Mouse (Mus musculus): ENCODE measurements around the gene Sdsl.

The Sdsl gene

DNA sequence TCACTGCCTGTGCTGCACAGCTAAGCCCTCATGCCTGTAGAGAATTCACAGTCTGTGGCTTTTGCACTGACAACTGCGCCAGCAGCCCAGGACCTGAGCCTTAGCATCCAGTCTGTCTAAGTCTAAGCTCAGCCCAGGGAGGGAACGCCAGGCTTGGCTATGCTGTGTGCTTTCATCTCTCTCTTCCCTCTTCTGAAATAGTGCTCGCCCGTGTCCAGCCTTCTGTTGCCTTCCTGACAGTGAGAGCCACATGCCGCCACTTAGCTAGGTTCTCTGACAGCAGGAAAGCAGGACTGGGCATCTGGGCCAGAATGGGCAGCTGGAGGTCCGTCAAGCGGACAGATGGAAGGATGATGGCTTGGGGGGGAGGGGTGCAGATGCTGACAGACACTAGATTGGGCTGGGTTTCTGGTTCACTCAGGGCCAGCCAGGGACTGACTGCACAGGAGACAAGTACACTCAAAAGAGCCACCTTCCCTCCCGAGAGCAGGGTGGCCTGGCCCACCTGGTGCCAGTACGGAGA lies 21.3 kb upstream of the Sdsl start:
- DNase-seq, result no peak

GRCm38 (mm10) chr5:120493440-120493839 lies 20.8 kb upstream of the Sdsl start:
- no peak for DNase-seq

DNA sequence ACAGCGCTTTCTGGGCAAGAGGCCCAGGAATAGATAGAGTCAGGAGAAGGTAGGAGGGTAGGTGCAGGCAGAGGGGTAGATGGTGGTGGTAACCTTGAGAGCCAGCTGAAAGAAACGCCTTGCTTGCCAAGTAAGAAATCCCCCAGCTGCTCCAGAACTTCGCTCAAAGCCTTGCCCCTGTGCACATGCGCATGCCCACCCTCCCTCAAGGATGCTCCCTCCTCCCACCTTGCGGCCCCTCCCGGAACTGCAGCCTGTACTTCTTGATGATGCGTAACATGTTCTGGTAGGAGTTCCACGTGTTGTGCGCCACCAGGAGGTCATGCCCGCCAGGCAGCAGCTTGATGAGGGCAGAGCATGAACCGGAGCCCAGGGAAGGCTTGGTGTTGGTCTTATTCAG lies 19.8 kb upstream of the Sdsl start:
- no peak for DNase-seq

- no peak for DNase-seq
Observed at GRCm38 (mm10) chr5:120490679-120491192, 18.1 kb upstream of the Sdsl start.

DNA sequence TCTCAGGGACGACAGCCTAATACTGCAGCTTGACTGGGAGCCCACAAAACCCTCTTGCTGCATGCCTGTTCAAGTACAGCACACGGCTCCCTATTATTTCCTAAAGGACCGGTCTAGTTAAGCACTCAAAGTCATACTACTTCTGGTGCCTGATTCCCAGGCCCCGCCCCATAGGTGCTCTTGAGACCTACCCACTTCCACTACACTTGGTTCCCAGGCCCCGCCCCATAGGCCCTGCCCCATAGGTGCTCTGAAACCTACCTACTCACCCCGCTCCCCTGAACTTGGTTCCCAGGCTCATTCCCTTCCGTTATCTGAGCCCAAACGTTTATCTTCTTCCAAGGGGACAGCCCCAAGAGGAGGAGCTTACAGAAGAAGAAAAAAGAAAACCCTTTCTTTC lies 15.2 kb upstream of the Sdsl start:
- DNase-seq, result no peak

GRCm38 (mm10) chr5:120483399-120483798 lies 10.8 kb upstream of the Sdsl start:
- no peak for DNase-seq

- no peak for DNase-seq
Observed at GRCm38 (mm10) chr5:120481205-120481604, 8.6 kb upstream of the Sdsl start.

DNA sequence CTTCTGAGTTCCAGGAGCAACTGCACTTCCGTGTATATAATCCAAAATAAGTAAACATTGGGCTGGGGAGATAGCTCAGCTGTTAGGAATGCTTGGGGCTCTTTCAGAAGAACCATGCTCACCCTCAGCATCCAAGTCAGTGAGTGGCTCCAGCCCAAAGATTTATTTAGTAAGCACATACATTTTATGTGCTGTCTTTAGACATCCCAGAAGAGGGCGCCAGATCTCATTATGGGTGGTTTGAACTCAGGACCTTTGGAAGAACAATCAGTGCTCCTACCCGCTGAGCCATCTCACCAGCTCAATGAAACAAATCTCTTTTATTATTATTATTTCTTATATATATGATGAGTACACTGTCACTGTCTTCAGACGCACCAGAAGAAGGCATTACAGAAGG lies 6.9 kb upstream of the Sdsl start:
- no peak for DNase-seq

DNA sequence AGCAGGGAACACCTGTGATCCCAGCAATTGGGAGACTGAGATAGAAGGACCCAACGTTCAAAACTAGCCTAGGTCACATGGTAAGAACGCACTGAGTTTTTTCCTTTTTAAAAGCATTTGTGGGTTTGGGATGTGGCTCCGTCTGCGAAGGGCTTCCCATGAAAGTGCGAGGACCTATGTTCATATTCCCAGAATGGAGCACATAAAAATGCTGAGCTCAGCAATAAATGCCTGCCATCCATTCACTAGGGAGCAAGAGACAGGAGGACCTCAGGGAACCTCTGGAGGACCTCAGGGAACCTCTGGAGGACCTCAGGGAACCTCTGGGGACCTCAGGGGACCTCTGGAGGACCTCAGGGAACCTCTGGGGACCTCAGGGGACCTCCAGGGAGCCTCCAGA lies 5.4 kb upstream of the Sdsl start:
- DNase-seq, result no peak

GRCm38 (mm10) chr5:120476296-120476695 lies 3.7 kb upstream of the Sdsl start, which contains the start of gene Sds:
Gene Sds (plus strand): TSS chr5:120476526.
- DNase-seq, result no peak

DNA sequence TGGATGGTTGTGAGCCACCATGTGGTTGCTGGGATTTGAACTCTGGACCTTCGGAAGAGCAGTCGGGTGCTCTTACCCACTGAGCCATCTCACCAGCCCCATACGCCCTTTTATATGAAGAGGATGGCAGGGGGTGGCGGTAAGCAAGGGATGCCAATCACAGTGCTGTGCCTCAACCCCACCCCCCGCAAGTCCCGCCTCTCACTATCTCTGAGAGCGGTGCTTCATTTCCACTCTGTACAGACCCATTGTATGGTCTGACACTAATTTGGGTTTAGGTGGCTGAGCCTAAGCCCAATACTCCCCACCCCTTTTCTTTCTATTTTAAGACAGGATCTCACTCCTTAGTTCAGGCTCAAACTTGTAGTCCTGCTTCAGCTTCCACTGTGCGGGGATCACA lies 3.3 kb upstream of the Sdsl start:
- no peak for DNase-seq

- no peak for DNase-seq
Observed at GRCm38 (mm10) chr5:120473361-120473760, 751 bp upstream of the Sdsl start.

GRCm38 (mm10) chr5:120471538-120471937 lies 1.1 kb downstream of the Sdsl start:
- no peak for DNase-seq

DNA sequence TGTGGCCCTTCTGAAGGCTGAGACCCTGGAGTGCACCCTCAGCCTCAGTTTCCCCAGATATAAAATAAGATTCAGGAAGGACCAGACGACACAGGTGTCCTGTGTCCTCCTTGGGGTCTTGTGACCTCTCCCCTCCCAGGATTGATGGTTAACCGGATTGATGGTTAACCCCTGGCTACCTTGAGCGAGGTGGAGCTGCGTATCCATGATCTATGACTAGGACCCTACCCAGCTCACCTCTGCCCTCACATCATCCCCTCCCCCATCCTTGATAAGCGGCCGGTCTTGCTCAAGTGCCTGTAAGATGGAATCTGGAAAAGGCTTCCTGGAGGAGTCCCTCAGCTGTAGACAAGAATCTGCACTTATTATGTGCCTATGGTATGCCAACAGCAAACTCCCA lies 3.8 kb downstream of the Sdsl start:
- DNase-seq, result no peak

GRCm38 (mm10) chr5:120468336-120468735 lies 4.3 kb downstream of the Sdsl start:
- DNase-seq, result no peak

DNA sequence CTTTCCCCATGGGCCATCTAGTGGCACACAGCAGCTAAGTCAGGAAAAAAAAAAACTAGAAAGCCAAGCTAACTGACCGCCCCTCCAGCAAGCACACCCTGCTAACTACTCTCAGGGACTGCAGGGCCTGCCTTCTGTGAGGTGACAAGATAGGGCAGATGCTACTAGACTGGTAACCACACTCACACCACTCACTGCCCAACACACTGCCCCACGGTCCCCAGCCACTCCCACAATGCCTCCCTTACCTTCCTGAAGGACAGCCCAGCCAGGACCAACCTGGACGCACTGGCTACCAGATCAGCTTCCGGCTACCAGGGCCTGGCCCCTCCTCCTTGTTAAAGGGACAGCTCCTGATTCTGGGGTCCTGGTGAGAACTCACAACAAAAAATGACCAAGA lies 5.6 kb downstream of the Sdsl start:
- no peak for DNase-seq

- no peak for DNase-seq
Observed at GRCm38 (mm10) chr5:120465860-120466259, 6.8 kb downstream of the Sdsl start.

DNA sequence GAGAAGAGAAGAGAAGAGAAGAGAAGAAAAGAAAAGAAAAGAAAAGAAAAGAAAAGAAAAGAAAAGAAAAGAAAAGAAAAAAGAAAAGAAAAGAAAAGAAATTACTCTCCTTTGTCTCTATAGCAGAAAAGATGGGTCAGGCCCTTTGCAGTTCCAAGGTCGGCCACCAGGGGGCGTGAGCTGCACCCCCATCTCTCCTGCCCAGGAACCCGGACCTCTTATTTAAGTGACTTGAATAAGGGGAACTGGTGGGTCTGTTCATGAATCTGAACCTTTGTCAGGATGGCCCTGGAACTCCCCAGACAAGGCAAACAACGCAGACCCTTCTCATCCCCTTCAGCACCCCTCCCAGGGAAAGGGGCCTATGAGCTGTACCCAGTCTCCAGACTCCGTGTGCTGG lies 7.5 kb downstream of the Sdsl start:
- DNase-seq, result peak in 1 of 2 experiments; percentile 48

DNA sequence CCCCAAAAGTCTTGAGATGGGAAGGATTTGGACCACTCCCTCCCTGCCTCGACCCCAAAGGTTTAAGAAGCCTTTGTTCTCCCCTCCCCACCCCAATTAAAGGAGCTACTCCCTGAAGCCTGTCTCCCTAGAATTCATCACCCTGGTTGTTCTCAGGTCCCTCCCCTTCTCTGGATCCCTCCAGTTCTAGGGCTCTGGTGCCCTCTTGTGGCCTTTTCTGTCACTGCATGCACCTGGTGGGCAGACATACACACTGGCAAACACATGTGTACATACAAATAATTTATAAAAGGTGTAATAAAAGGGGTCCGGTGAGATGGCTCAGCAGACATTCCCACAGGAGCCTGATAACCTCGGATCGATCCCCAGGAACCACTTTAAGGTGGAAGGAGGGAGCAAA lies 8.3 kb downstream of the Sdsl start:
- DNase-seq, result no peak

DNA sequence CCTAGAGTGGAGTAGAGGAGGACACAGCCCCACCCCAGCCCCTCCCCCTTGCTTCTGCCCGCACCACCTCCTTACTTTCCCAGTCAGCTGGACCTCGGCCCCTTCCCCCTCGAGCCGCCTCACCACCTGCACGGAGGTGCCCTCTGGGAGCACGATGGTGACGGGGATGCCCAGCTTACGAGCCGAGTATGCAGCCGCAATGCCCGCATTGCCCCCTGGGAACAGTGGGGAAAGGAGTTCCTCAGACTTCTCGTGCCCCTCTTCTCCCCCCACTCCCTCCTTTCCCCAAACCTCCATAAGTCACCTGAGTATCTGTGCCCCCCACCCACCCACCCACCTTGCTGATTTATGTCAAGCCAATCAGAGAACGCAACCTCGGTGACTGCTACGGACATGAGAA lies 10.7 kb downstream of the Sdsl start:
- DNase-seq, result no peak

DNA sequence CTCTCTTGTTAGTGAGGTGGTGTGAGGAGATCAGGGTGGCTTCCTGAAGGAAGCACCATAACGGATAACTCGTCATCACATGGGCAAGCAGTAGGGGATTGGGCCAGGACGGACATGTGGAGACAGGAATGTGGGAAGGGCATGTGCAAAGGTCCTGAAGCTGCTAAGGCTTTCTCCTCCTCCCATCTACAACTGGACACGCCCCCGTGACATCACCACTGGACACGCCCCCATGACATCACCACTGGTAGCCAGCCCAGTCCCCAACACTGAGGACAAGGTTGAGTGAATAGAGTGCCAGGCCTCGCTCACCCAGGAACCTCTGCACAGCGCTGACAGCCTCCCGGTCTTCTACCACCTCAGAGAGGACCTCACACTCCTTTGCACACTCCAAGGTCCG lies 13.5 kb downstream of the Sdsl start:
- DNase-seq, result no peak

GRCm38 (mm10) chr5:120457628-120458027 lies 15.0 kb downstream of the Sdsl start:
- peak in 1 of 2 experiments; percentile 40 for DNase-seq

GRCm38 (mm10) chr5:120456841-120457554 lies 15.6 kb downstream of the Sdsl start:
- DNase-seq, result no peak

GRCm38 (mm10) chr5:120456253-120456652 lies 16.4 kb downstream of the Sdsl start:
- DNase-seq, result no peak

All from spleen, adult 18-20 months (tissue).